Mouse (Mus musculus) olfactory bulb, adult 2 months (tissue): ENCODE measurements around the gene A230072I06Rik.

Source experiments
- CTCF ChIP-seq: fragments of 200-500 bp; IDR thresholded peaks from 2 replicates; pipeline ENCODE4 v1.5.1; 2012; ENCODE audit warnings: low read depth, mild to moderate bottlenecking, low read length, moderate library complexity; ENCODE audit not compliant: insufficient read depth
- POLR2A ChIP-seq: fragments of 200-500 bp; IDR thresholded peaks from 2 replicates; pipeline ENCODE4 v1.6.1; 2012; ENCODE audit warnings: mild to moderate bottlenecking, low read depth, low read length, moderate library complexity; ENCODE audit not compliant: insufficient read depth

DNA sequence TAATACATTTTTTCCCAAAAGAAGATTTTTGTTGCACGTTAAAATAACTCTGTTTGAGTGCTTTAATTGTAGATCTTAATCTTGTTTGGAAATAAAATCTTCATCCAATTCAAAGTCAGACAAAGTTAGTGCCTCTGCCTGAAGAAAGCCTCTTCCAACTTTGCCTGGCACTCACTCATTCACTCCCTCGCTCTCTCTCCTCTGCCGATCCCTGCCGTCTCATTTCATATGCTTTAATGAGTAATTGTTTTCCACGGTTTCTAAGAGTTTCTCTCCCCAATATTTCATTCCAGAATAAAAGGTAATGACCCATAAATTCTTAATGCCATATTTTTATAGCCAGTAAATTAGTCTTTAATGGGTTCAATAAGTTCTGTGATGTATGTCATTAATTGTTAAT, 10.8 kb upstream of the A230072I06Rik start:
- TF ChIP-seq POLR2A (no peak), CTCF (no peak)
